9 mouse cellular contexts compared by ENCODE assay signal in genomic region chr19:27219586-27219985, GRCm38 (mm10). TPM values are rescaled to one million over a fixed set of nuclear protein-coding genes. Genes with fewer than 3 reads are reported as not detected.
A peak's percentile ranks its signal among the peaks of the same experiment; 100 is the strongest.
DNase-seq lines count a peak whose midpoint lies in the region; ATAC-seq lines count a peak whose summit lies in the region.
"Had no signal": no experiment of that assay in that cellular context is flagged by ENCODE, and none has a peak within 500 bp of the region (broad histone marks: within the 10 kb centered on the region; RNA-seq: fewer than 3 reads in every experiment).

No protein-coding gene starts in this region.

- no peak overlapping the region for H3K27ac ChIP-seq in forebrain, embryonic 10.5 days
- no peak overlapping the region for H3K27ac ChIP-seq in forebrain, embryonic 11.5 days (ENCODE audit: low read depth, low read length)
- no peak overlapping the region for H3K27ac ChIP-seq in limb, embryonic 13.5 days
- no peak overlapping the region for H3K27ac ChIP-seq in limb, embryonic 10.5 days
- H3K27ac ChIP-seq in hindbrain, embryonic 13.5 days, result no peak overlapping the region
- H3K27ac ChIP-seq in midbrain, embryonic 12.5 days (replicated peaks), result no peak overlapping the region

- no peak for DNase-seq in forebrain, embryonic 10.5 days (ENCODE audit: extremely low spot score, low spot score)
- no peak for DNase-seq in forebrain, embryonic 11.5 days (ENCODE audit: low spot score)
- no peak for DNase-seq in limb, embryonic 10.5 days (ENCODE audit: low spot score)
- no peak for DNase-seq in layer of hippocampus, adult 18-20 months (ENCODE audit: low spot score in 2 of 2)
- DNase-seq in natural killer cell, adult 2 months (ENCODE audit: low spot score in 2 of 2), result no peak

- no peak for ATAC-seq in forebrain, embryonic 11.5 days (replicated peaks; ENCODE audit: low FRiP score)
- ATAC-seq in limb, embryonic 13.5 days (ENCODE audit: low FRiP score, low read depth), result no peak
- no peak for ATAC-seq in hindbrain, embryonic 13.5 days (ENCODE audit: low FRiP score)
- no peak for ATAC-seq in midbrain, embryonic 12.5 days (ENCODE audit: low FRiP score, low read depth)

- H3K4me3 ChIP-seq in forebrain, embryonic 10.5 days, result 0 out of 2 replicates have a peak overlapping the region, but pooled peaks have one; percentile 77
- no peak overlapping the region for H3K4me3 ChIP-seq in forebrain, embryonic 11.5 days (ENCODE audit: low read depth, low read length)
- H3K4me3 ChIP-seq in limb, embryonic 13.5 days, result no peak overlapping the region
- no peak overlapping the region for H3K4me3 ChIP-seq in limb, embryonic 10.5 days
- H3K4me3 ChIP-seq in hindbrain, embryonic 13.5 days, result peak overlapping the region; percentile 83
- peak overlapping the region; percentile 77; the same call in 1 of the 2 replicates for H3K4me3 ChIP-seq in midbrain, embryonic 12.5 days

- H3K9ac ChIP-seq in forebrain, embryonic 11.5 days (ENCODE audit: low read length), result no peak overlapping the region
- no peak overlapping the region for H3K9ac ChIP-seq in limb, embryonic 13.5 days
- H3K9ac ChIP-seq in hindbrain, embryonic 13.5 days, result no peak overlapping the region
- no peak overlapping the region for H3K9ac ChIP-seq in midbrain, embryonic 12.5 days (replicated peaks)

- no peaks in the 10 kb centered on the region for H3K9me3 ChIP-seq in forebrain, embryonic 10.5 days
- no peaks in the 10 kb centered on the region for H3K9me3 ChIP-seq in forebrain, embryonic 11.5 days (ENCODE audit: control insufficient read depth, low read length)
- no peaks in the 10 kb centered on the region for H3K9me3 ChIP-seq in limb, embryonic 13.5 days
- H3K9me3 ChIP-seq in limb, embryonic 10.5 days (replicated peaks), result no peaks in the 10 kb centered on the region
- H3K9me3 ChIP-seq in hindbrain, embryonic 13.5 days, result no peaks in the 10 kb centered on the region
- H3K9me3 ChIP-seq in midbrain, embryonic 12.5 days, result no peaks in the 10 kb centered on the region

- H3K4me1 ChIP-seq in forebrain, embryonic 10.5 days, result peaks cover 39% of the 10 kb centered on the region
- peaks cover 9% of the 10 kb centered on the region; the same call in 1 of the 2 replicates for H3K4me1 ChIP-seq in forebrain, embryonic 11.5 days (replicated peaks; ENCODE audit: control insufficient read depth, insufficient read depth, low read length)
- H3K4me1 ChIP-seq in limb, embryonic 13.5 days, result peaks cover 20% of the 10 kb centered on the region
- peaks cover 30% of the 10 kb centered on the region for H3K4me1 ChIP-seq in limb, embryonic 10.5 days
- peaks cover 42% of the 10 kb centered on the region for H3K4me1 ChIP-seq in hindbrain, embryonic 13.5 days (replicated peaks)
- peaks cover 26% of the 10 kb centered on the region for H3K4me1 ChIP-seq in midbrain, embryonic 12.5 days

- H3K36me3 ChIP-seq in forebrain, embryonic 10.5 days (replicated peaks), result no peaks in the 10 kb centered on the region
- no peaks in the 10 kb centered on the region for H3K36me3 ChIP-seq in forebrain, embryonic 11.5 days (ENCODE audit: control insufficient read depth, insufficient read depth, low read length)
- no peaks in the 10 kb centered on the region for H3K36me3 ChIP-seq in limb, embryonic 13.5 days
- no peaks in the 10 kb centered on the region for H3K36me3 ChIP-seq in limb, embryonic 10.5 days
- no peaks in the 10 kb centered on the region for H3K36me3 ChIP-seq in hindbrain, embryonic 13.5 days
- H3K36me3 ChIP-seq in midbrain, embryonic 12.5 days, result no peaks in the 10 kb centered on the region
- H3K36me3 ChIP-seq: G1E had no signal

- H3K27me3 ChIP-seq in forebrain, embryonic 10.5 days (ENCODE audit: poor library complexity, severe bottlenecking), result peaks cover 52% of the 10 kb centered on the region
- peaks cover 7% of the 10 kb centered on the region; the same call in 1 of the 2 replicates for H3K27me3 ChIP-seq in forebrain, embryonic 11.5 days (ENCODE audit: control insufficient read depth, insufficient read depth, low read length)
- peaks cover 28% of the 10 kb centered on the region for H3K27me3 ChIP-seq in limb, embryonic 13.5 days
- H3K27me3 ChIP-seq in limb, embryonic 10.5 days (ENCODE audit: low read depth, poor library complexity, severe bottlenecking), result peaks cover 54% of the 10 kb centered on the region
- H3K27me3 ChIP-seq in hindbrain, embryonic 13.5 days, result no peaks in the 10 kb centered on the region; the same call in 1 of the 2 replicates
- H3K27me3 ChIP-seq in midbrain, embryonic 12.5 days, result peaks cover 16% of the 10 kb centered on the region

- no peak overlapping the region for H3K4me2 ChIP-seq in forebrain, embryonic 11.5 days (ENCODE audit: low read depth, low read length, severe bottlenecking)
- H3K4me2 ChIP-seq in limb, embryonic 13.5 days (replicated peaks), result peak overlapping the region; percentile 96; the same call in 1 of the 2 replicates
- H3K4me2 ChIP-seq in hindbrain, embryonic 13.5 days, result peak overlapping the region; percentile 97
- peak overlapping the region; percentile 80 for H3K4me2 ChIP-seq in midbrain, embryonic 12.5 days (replicated peaks)

RNA-seq across cellular contexts. Expression of gene Vldlr, which starts 3.3 kb away (rescaled TPM):
- polyA plus RNA-seq in forebrain, embryonic 10.5 days (2016; fragmentation: Nextera tagmentation; extraction: Ambion mirVana), result 5.3 and 6.0 TPM in 2 replicates
- polyA plus RNA-seq in forebrain, embryonic 11.5 days (2014; fragmentation: Nextera tagmentation; extraction: Ambion mirVana), result 10.6 and 12.9 TPM in 2 replicates
- polyA plus RNA-seq in limb, embryonic 13.5 days (2015; fragmentation: Nextera tagmentation; extraction: Ambion mirVana), result 8.5 and 9.5 TPM in 2 replicates
- polyA plus RNA-seq in limb, embryonic 10.5 days (2016; fragmentation: Nextera tagmentation; extraction: Ambion mirVana), result 1.3 and 1.9 TPM in 2 replicates
- polyA plus RNA-seq in hindbrain, embryonic 13.5 days (2015; fragmentation: Nextera tagmentation; extraction: Ambion mirVana), result 20.2 and 23.7 TPM in 2 replicates
- polyA plus RNA-seq in midbrain, embryonic 12.5 days (2016; fragmentation: Nextera tagmentation; extraction: Ambion mirVana), result 14.3 and 17.3 TPM in 2 replicates
- 10 to 100 TPM; 48.9 to 49.2 TPM for total RNA-seq in layer of hippocampus, adult 18-20 months (2021)
- polyA plus RNA-seq: G1E had no signal

Comparison
In these comparisons a context has a peak if more than half of its experiments do, and no peak if none do; other contexts are left out.
1. H3K4me3 ChIP-seq: peak in forebrain, embryonic 10.5 days (single experiment), hindbrain, embryonic 13.5 days (single experiment) and midbrain, embryonic 12.5 days (single experiment); none in forebrain, embryonic 11.5 days (single experiment), limb, embryonic 13.5 days (single experiment) and limb, embryonic 10.5 days (single experiment).